Mouse (Mus musculus) adipose tissue, adult 10 weeks (tissue): ENCODE results near the gene Pik3c2b. TPM values are rescaled to one million over a fixed set of nuclear protein-coding genes. Genes with fewer than 3 reads are reported as not detected.

Experiments
- polyA plus RNA-seq: library from polyadenylated mRNA; stranded (reverse); fragments of 350-450 nt; fragmentation: Illumina TruSeq; extraction: RNeasy Lipid Tissue Mini Kit (QIAGEN cat#74804); gene quantifications from one replicate; pipeline ENCODE4 v1.2.3, GENCODE M21; 2014; ENCODE audit warnings: low read depth, low replicate concordance

Pik3c2b gene
- 3.6 TPM for polyA plus RNA-seq

GRCm38 (mm10) chr1:133045011-133045860, at the start of gene Pik3c2b:
Gene Pik3c2b, plus strand, starts transcription at chr1:133045667.

DNA sequence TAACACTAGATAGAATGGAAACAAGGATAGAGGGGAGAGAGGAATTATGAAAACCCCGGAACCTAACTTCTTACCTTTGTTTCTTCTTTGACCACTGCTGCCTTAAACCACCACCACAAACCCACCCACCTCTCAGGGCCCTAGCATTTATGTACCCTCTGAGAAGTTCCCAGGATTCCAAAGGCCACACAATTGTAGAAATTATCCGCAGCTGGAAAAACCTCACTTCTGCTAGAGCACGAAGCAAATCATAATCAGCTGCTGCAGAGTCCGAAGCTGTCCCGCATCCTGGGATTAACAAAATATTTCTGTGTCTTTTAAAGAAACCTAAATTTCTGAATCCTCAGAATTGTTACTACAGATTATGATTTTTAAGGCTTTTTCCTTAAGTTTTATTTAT, 15.0 kb upstream of the Pik3c2b start, which contains the start of gene Mdm4:
Mdm4 (minus strand) TSS at position 101 of the 400 bp plus-strand sequence.

GRCm38 (mm10) chr1:133130638-133131560, 85.4 kb downstream of the Pik3c2b start, which contains the start of gene Ppp1r15b:
Gene Ppp1r15b, plus strand, starts transcription at chr1:133131143.

Other genes with a start within 250 kb of the Pik3c2b start
- gene Lrrn2, start 165.4 kb upstream of the Pik3c2b start, polyA plus RNA-seq: 5.0 TPM
- gene Mdm4, start 15.1 kb upstream of the Pik3c2b start, polyA plus RNA-seq: 62.7 TPM
- 37.3 TPM for gene Ppp1r15b, start 85.5 kb downstream of the Pik3c2b start, polyA plus RNA-seq
- gene Plekha6, start 118.5 kb downstream of the Pik3c2b start, polyA plus RNA-seq: 48.7 TPM